12 mouse cellular contexts compared by ENCODE assay signal in the genomic region with DNA sequence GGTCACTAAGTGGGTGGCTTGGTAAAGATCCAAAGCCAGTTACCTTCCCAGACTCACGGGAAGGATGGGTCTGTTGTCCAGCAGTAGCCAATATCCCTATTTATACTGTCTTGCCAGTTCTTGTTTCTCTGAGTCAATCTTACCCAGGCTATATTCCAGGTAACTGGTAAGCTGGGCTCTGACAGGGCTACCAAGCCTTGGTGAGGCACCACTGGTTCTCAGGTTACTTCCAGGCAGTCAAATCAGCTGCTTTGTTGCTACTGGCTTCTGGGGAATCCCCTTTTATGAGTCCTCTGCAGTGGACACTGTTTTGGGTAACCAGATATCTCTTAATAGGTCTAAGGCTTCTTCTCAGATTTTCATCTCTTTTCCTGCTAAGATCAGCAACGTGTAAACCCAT.
"Had no signal": no experiment of that assay in that cellular context is flagged by ENCODE, and none has a peak within 500 bp of the region (broad histone marks: within the 10 kb centered on the region; RNA-seq: fewer than 3 reads in every experiment).

No protein-coding gene starts in this region.

- DNase-seq: lung, adult 18-20 months; lung, embryonic 14.5 days; lung, postnatal 10 days; lung, postnatal 4 days; midbrain, embryonic 14.5 days; retina, postnatal 1 day; right cerebral cortex, adult 18-20 months; right cerebral cortex, postnatal 25 days; spleen, adult 18-20 months; thymus, adult 18-20 months; thymus, postnatal 14 days; thymus, postnatal 36 days had no signal
